Mouse (Mus musculus) thymus, adult 2 months (tissue): ENCODE data around the gene Pml.

Source experiments
- CTCF ChIP-seq: fragments of 200-500 bp; IDR thresholded peaks from 2 replicates; pipeline ENCODE4 v1.5.1; 2012; ENCODE audit warnings: mild to moderate bottlenecking, control low read depth, low read length, moderate library complexity, borderline replicate concordance; ENCODE audit not compliant: control insufficient read depth, poor library complexity, insufficient read depth; ENCODE audit errors: extremely low read depth
- POLR2A ChIP-seq: fragments of 200-500 bp; IDR thresholded peaks from 2 replicates; pipeline ENCODE4 v1.6.1; 2012; ENCODE audit warnings: mild to moderate bottlenecking, low read length, control low read depth, moderate library complexity; ENCODE audit not compliant: control insufficient read depth, poor library complexity, insufficient read depth; ENCODE audit errors: extremely low read depth

DNA sequence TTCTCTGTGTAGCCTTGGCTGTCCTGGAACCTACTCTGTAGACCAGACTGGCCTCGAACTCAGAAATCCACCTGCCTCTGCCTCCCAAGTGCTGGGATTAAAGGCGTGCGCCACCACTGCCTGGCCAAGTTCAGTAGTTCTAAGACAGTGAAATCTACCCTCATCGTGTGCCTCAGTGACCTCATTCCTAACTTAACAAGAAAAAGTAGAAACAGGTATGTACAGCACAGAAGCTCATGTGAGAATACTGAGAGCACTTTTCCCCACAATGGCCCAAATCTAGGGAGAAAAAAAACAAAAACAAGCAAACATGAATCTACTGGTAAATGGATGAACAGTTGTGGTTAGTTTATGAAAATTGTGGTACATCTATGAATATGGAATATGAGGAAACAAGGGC is 28.7 kb upstream of the Pml start:
- TF ChIP-seq CTCF, result no peak
- TF ChIP-seq POLR2A, result no peak
